Mouse (Mus musculus) thymus, postnatal 25 days (tissue): Measurements from ENCODE around the gene Trip10.

ENCODE experiments used
- DNase-seq: peaks from one replicate; pipeline ENCODE4 v3.0.0; 2022

Trip10 gene

GRCm38 (mm10) chr17:57249186-57250181 lies at the start of gene Trip10:
Gene Trip10, plus strand, starts transcription at chr17:57249455.
- peak; percentile 99 for DNase-seq

GRCm38 (mm10) chr17:57201841-57202724 lies 47.2 kb upstream of the Trip10 start:
- DNase-seq = no peak

GRCm38 (mm10) chr17:57207938-57208337 lies 41.3 kb upstream of the Trip10 start:
- DNase-seq = no peak

GRCm38 (mm10) chr17:57209330-57209729 lies 39.9 kb upstream of the Trip10 start:
- DNase-seq = peak; percentile 70

- DNase-seq = no peak
These were observed 37.8 kb upstream of the Trip10 start for GRCm38 (mm10) chr17:57211501-57211900.

GRCm38 (mm10) chr17:57214676-57215387 lies 34.4 kb upstream of the Trip10 start:
- DNase-seq = no peak

GRCm38 (mm10) chr17:57218335-57218900 lies 30.8 kb upstream of the Trip10 start:
- DNase-seq = no peak

- DNase-seq = peak; percentile 82
These were observed 29.9 kb upstream of the Trip10 start for GRCm38 (mm10) chr17:57219167-57219883.

GRCm38 (mm10) chr17:57219884-57220207 lies 29.4 kb upstream of the Trip10 start:
- DNase-seq = peak; percentile 45

- DNase-seq = no peak
These were observed 27.3 kb upstream of the Trip10 start for GRCm38 (mm10) chr17:57221911-57222310.

- DNase-seq = no peak
These were observed 25.9 kb upstream of the Trip10 start for GRCm38 (mm10) chr17:57223313-57223712.

GRCm38 (mm10) chr17:57227468-57227867 lies 21.8 kb upstream of the Trip10 start:
- DNase-seq = no peak

- no peak for DNase-seq
These were observed 21.2 kb upstream of the Trip10 start, which contains the start of gene C3 for GRCm38 (mm10) chr17:57228014-57228413. Gene C3, minus strand, starts transcription at chr17:57228136.

GRCm38 (mm10) chr17:57228873-57229272 lies 20.4 kb upstream of the Trip10 start:
- no peak for DNase-seq

GRCm38 (mm10) chr17:57229851-57230727 lies 19.2 kb upstream of the Trip10 start:
- DNase-seq = no peak

GRCm38 (mm10) chr17:57230728-57231125 lies 18.5 kb upstream of the Trip10 start:
- DNase-seq = no peak

- no peak for DNase-seq
These were observed 17.9 kb upstream of the Trip10 start for GRCm38 (mm10) chr17:57231321-57231771.

- DNase-seq = no peak
These were observed 17.1 kb upstream of the Trip10 start for GRCm38 (mm10) chr17:57232200-57232599.

GRCm38 (mm10) chr17:57233038-57233437 lies 16.2 kb upstream of the Trip10 start:
- DNase-seq = no peak

- DNase-seq = no peak
These were observed 14.9 kb upstream of the Trip10 start for GRCm38 (mm10) chr17:57234254-57234928.
